Mouse (Mus musculus): ENCODE data around the gene Bco2. TPM values are rescaled to one million over a fixed set of nuclear protein-coding genes. Genes with fewer than 3 reads are reported as not detected.

Gene Bco2
- total RNA-seq, 4 experiments from 2014 or later = 3.2 to 5.4 (median 4.1) TPM

Other genes starting within 250 kb of the Bco2 start
- 100 to 1,000 TPM; 449 to 526 (median 506) TPM for gene Rpl10-ps3, start 210.2 kb downstream of the Bco2 start, total RNA-seq (2022)
- gene Plet1, start 60.7 kb downstream of the Bco2 start, total RNA-seq (2022) = under 1 TPM in 2 of 4 experiments, not detected in 2; 0.36 to 0.39 TPM
- gene Pts, start 26.5 kb downstream of the Bco2 start, total RNA-seq (2022) = 10 to 100 TPM; 34.3 to 38.0 (median 35.7) TPM
- 10 to 100 TPM; 25.3 to 29.3 (median 27.6) TPM for gene Il18, start 354 bp downstream of the Bco2 start, total RNA-seq (2022)
- gene Tex12, start 6.1 kb upstream of the Bco2 start, total RNA-seq (2022) = not detected
- gene Sdhd, start 48.6 kb upstream of the Bco2 start, total RNA-seq (2022) = 100 to 1,000 TPM; 108 to 126 (median 114) TPM
- gene Timm8b, start 48.7 kb upstream of the Bco2 start, total RNA-seq (2022) = 100 to 1,000 TPM; 182 to 219 (median 194) TPM
- 1 to 10 TPM; 2.7 to 6.2 (median 5.7) TPM for gene Pih1d2, start 62.1 kb upstream of the Bco2 start, total RNA-seq (2022)
- gene Nkapd1, start 62.3 kb upstream of the Bco2 start, total RNA-seq (2022) = 10 to 100 TPM; 17.0 to 23.7 (median 19.5) TPM
- 100 to 1,000 TPM; 117 to 138 (median 125) TPM for gene Dlat, start 104.6 kb upstream of the Bco2 start, total RNA-seq (2022)
- 100 to 1,000 TPM in 2 of 4 experiments, 10 to 100 TPM in 2; 67.3 to 107 (median 93.0) TPM for gene Dixdc1, start 184.3 kb upstream of the Bco2 start, total RNA-seq (2022)
- gene 2310030G06Rik, start 191.4 kb upstream of the Bco2 start, total RNA-seq (2022) = 1 to 10 TPM in 3 of 4 experiments, under 1 TPM in 1; 0.96 to 2.3 (median 1.8) TPM
- 100 to 1,000 TPM; 136 to 196 (median 167) TPM for gene Cryab, start 196.1 kb upstream of the Bco2 start, total RNA-seq (2022)
- 1 to 10 TPM in 2 of 4 experiments, under 1 TPM in 1, not detected in 1; 0.91 to 2.1 (median 1.5) TPM for gene Hspb2, start 197.2 kb upstream of the Bco2 start, total RNA-seq (2022)
- 10 to 100 TPM in 1 of 4 experiments, 1 to 10 TPM in 3; 5.4 to 10.9 (median 6.7) TPM for gene Fdxacb1, start 213.1 kb upstream of the Bco2 start, total RNA-seq (2022)
- 10 to 100 TPM; 21.2 to 34.8 (median 31.2) TPM for gene Alg9, start 219.8 kb upstream of the Bco2 start, total RNA-seq (2022)
- gene 1110032A03Rik, start 220.3 kb upstream of the Bco2 start, total RNA-seq (2022) = 10 to 100 TPM; 23.3 to 33.3 (median 29.2) TPM

Data from layer of hippocampus, adult 8-10 months (tissue).